Mouse (Mus musculus) CH12.LX (cell line): ENCODE data around the gene Tbccd1.

ENCODE experiments used
- CTCF ChIP-seq, 2 experiments: IDR thresholded peaks in 1 of 2; conservative IDR thresholded peaks in 1 of 2; 2 replicates each; pipeline ENCODE4 v1.5.1; 2011 to 2012; ENCODE audit warnings: low read depth in 2 of 2, low read length in 2 of 2, improper control_type of control experiment in 1 of 2, inconsistent platforms in 1 of 2, mild to moderate bottlenecking in 1 of 2, moderate library complexity in 1 of 2
- HCFC1 ChIP-seq: IDR thresholded peaks from 2 replicates; pipeline ENCODE4 v1.6.1; 2012; ENCODE audit warnings: low read depth, mild to moderate bottlenecking, inconsistent platforms, low read length, improper control_type of control experiment

DNA sequence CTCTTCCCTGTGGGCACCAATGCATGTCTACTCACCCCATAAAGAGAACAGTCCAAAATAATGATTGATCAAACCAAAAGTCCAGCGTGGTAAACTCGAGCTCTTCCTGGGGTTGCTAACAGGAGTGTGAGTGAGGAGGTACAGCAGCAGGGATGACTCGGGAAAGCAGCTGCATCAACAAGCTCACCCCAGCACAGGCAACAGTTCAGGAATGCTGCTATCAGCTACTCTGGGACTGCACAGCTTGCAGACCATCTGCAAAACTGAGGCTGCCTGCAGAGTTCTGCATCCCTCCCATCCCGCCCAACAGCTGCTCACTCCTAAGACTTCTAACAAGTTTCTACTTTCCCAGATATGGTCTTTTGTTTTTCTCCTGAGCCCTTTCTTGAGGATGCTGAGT is 15.9 kb upstream of the Tbccd1 start:
- no peak for TF ChIP-seq HCFC1
- TF ChIP-seq CTCF (conservative IDR thresholded peaks at IDR 0.05 in 1 of 2, IDR thresholded peaks at IDR 0.05 in 1 of 2; ENCODE audit: low read depth in 2 of 2, low read length in 2 of 2) = no peak
